Mouse (Mus musculus) gastrocnemius, postnatal 14 days (tissue): ENCODE data around the gene Tnp2. TPM values are rescaled to one million over a fixed set of nuclear protein-coding genes. Genes with fewer than 3 reads are reported as not detected.

Experiments
- DNase-seq: peaks from one replicate; pipeline ENCODE4 v3.0.0; 2021; ENCODE audit warnings: mixed read lengths
- intact Hi-C: fragments of 180-260 bp; cut with DNase I; formaldehyde crosslinking; loops from one replicate; pipeline ENCODE4 v1.15.1; 2025; ENCODE audit warnings: low total_unique reads
- total RNA-seq, 2 experiments: library from RNA; stranded (reverse); gene quantifications; 2 replicates each; pipeline ENCODE4 v1.2.3; 2021

Tnp2 gene
- total RNA-seq, 2 experiments from 2014 or later, result not detected

DNA sequence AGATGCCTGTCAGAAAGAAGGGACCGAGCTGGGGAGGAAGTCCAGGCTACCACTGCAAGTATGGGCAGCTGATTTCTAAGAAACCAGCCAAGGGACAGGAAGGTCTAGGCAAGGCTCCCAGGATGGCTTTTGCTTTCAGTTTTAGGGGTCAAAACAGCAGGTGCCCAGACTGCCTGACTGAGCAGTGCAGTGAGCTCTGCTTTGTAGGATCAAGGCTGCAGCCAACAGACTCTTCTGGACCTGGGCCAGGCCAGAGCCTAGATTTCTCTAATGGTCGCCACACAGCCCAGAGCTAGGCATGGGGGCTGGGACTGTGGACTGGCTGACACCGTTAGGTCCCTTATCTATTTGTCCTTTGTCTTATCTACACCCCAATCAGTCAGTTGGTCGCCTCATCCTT lies 13.7 kb downstream of the Tnp2 start:
- intact Hi-C loops, result no loop called here

DNA sequence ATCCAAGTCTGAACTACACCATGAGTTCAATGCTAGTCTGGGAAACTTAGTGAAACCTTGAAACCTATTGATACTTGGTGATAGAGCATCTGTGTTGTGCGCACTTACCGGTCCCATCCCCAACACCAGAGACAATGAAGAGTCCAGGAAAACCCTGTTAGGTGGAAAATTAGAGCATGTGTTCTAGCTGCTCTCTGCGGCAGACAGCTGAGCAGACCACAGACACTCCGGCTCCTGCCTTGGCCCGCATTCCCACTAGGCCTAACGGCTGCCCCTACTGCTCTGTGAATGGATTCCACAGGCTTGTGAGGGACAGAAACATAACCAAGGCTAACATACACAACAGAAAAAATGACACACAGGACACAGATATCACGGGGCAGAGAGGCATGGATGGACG lies 14.9 kb downstream of the Tnp2 start:
- intact Hi-C loops, result no loop called here
- no peak for DNase-seq

More for the DNA sequence above, 13.7 kb downstream of the Tnp2 start:
- no peak for DNase-seq

DNA sequence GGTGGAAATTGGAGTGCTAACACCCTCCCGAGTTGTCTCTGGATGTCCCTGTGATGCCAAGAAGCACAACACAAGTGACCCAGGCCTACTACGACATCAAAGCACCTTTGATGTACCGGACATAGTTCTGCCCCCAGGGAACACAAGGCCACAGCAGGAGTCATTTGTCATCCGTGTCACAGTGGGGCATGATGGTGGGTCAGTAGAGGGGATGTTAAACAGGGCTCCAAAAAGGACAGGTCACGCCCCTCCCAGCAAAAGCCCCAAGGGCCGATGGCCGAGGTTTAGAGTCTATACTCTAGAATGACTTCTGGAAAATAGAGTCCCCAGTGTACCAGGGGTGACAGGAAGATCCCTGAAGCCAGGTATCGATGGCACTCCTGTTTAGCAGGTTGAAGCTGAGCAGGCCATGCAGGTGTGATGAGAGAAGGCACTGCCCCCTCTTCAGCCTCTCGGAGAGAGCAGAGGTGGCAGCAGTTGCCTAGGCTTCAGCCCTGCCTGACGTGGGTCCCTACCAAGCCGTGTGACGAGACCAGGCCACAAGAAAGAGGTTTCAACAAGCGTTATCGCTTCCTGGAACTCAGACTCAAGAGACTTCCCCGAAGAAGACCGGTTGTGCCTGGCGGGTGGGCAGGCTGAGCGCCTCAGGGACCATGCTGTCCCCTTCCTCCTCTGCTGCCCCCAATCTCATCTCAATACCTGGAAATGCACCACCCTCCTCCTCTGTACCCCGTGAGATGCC lies 16.5 kb downstream of the Tnp2 start:
- intact Hi-C loops, result no loop called here
- DNase-seq, result no peak

DNA sequence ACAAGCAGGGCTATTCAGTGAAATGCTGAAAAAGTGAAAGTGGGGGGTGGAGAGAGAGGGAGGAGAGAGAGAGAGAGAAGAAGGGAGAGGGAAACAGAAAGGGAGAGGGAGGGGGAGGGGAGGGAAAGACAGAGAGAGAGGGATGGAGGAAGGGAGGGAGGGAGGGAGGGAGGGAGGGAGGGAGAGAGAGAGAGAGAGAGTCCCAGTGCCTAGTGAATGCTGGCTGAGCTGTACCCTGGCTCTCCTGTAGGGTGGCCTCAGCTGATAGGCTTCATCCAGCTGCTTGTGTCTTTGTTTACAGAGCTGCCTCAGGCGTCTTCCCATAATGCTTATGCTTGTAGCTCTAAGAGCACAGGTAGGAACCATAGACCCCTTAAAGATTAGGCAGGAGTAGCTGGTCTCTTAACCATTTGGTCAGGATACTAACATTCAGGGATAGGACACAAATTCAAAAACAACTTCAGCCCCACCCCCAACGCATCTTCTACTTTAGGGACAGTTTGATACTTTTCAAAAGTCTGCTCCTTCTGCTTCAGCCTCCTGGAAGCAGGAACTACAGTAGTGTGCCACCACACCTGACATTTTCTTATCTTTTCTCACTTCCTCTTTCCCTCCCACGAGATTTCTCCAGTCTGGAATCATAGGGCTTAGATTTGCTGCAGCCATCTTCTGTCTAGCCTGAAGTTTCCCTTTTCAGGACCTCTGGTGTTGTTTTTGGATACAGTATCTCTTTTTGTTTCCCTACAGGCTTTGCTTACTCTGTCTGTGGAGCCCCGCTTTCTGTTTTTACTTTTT lies 17.7 kb downstream of the Tnp2 start:
- DNase-seq, result no peak
- intact Hi-C loops, result no loop called here

DNA sequence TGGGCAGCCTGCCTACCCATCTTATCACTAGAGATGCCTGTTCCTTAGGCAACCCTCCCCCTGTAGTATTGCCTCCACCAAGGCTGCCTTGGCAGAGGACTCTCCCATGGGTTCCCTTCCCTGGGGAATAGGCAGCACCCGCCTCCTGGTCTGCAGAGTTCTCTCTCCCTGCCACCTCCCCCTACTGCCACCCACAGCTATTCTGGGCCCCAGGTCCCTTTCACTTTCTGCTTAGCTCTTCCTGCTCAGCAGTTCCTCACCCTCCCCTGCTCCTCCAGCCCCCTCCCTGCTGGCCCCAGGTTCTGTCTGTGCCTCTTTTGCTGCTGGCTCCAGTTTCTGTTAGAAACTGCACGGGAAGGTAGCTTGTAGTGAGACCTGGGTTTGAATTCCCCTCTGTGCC lies 18.8 kb downstream of the Tnp2 start:
- no peak for DNase-seq
- intact Hi-C loops, result loop anchor here (5.0 kb wide), 1 partner anchor 107 kb away; no protein-coding TSS in a partner anchor

DNA sequence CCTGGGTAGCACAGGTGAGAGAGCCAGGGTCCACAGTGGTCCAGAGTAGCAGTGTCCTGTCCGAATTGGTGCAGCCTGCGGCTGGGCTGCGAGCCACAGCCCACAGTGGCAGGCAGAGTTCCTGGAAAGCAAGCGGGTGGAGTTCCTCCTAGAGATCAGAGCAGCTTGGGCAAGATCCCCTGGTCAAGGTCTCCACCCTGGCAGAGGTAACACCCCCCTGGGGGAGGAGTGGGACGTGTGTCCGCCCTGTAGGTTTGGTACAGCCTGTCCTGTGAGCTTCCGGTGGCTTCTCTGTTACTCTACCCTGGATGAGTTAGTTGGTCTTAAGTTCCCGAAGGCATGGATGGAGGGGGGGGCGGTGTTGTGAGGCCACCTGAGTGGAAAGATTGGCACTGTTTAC lies 19.6 kb downstream of the Tnp2 start:
- no peak for DNase-seq
- intact Hi-C loops, result loop anchor here (5.0 kb wide), 1 partner anchor 107 kb away; no protein-coding TSS in a partner anchor

DNA sequence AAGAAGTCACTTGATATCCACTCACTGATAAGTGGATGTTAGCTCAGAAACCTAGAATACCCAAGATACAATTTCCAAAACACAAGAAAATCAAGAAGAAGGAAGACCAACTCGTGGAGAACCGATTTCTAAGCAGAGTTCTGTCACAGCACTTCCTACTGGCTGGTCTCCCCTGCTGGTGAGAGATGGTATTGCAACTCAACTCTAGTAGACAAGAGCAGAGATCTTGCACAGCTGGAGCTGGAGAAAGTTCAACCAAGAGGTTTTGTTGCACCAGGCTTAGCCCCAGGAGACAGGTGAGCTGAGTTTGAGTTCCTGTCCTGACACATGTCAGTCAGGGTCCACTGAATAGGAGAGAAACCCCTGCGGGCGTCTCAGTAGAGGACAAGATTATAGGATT lies 21.3 kb downstream of the Tnp2 start:
- intact Hi-C loops, result loop anchor here (5.0 kb wide), 1 partner anchor 105 kb away; no protein-coding TSS in a partner anchor
- DNase-seq, result peak; percentile 66

DNA sequence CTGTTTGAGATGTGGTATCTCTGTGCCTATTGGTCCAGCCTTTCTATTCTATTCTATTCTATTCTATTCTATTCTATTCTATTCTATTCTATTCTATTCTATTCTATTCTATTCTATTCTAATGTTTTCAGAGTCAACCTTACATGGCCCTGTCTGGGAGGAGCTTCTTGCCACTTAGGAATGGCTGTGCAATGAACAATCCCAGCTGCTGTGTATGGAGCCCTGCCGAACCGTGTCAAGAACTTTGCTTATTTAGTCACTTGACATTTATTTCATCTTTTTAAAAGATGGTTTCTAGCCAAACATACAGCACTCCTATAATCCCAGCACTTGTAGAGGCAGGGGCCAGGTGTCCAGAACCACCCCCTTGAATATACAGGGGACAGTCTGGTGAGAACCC lies 24.1 kb downstream of the Tnp2 start:
- no peak for DNase-seq
- intact Hi-C loops, result no loop called here

DNA sequence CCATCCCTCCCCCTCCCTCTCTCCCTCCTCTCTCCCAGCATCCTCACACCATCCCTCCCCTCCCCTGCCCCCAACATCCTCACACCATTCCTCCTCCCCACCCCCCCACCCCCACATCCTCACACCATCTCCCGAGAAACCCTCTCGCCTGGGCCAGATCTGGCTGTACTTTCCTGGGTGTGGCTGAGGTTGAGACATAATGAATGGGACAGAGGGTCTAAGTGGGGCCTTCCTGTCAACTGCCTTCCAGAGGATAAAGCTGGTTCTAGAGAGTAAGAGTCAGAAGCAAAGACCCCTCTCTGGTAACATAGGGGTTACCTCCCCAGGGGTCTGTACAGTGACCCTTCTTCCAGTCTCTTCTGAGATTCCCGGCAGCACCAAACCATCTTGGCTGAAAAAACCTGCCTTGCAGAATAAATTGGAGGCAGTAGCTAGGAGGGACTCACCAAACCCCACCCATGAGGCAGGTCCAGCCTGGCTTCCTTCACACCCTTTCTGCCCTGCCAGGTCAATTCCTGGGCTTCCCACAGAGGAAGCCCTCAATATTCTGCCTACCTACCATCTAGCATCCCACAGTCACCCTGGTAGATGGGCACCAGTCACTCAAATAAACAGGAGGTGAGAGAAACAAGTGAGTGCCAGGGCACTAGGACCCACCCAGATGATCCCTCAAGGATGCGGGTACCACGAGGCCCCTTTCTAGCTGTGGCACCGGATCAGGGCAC lies 24.8 kb downstream of the Tnp2 start:
- intact Hi-C loops, result no loop called here
- no peak for DNase-seq

DNA sequence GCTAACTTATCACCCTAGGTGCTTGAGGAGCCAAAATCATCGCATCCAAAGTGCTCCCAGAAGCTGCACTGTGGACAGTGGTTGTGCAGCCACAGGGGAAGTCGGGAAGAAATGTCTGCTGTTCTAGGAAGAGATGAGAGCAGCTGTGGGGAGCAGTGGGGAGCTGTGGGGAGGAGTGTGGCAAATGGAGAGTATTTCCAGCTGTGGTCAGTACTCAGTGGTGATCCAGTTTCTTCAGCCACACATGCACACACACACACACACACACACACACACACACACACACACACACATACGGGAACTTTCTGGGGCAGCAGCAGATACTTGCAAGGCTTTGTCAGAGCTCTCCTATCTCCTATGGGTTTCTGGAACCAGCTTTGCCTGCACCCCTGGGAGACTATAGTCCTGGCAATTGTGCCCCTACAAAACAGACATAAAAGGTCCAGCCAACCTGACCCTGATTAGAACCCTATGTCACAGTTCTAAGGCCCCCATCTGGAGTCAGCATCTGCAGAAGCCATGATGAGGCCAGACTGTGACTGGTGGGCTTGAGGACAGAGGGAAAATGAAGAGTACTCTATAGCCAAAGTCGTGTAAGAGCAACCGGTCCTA lies 25.8 kb downstream of the Tnp2 start:
- no peak for DNase-seq
- intact Hi-C loops, result no loop called here

DNA sequence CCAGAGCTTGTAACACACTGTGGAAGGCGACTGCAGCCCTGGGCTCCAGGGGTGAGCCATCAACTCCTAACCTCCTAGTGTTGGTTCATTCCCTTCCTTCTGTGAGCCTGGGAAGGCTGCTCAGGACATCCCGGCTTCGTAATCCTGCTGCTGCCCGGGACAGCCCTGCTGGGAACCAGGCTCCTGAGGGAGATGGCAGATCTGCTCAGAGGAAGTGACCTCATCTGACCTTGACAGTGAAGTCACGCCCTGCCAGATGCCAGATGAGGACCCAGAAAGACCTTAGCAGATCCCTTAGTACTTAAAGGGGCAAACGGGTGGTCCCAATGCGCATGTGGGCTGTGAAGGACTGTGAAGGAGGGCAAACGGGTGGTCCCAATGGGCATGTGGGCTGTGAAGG lies 27.3 kb downstream of the Tnp2 start:
- intact Hi-C loops, result no loop called here
- DNase-seq, result peak; percentile 40

DNA sequence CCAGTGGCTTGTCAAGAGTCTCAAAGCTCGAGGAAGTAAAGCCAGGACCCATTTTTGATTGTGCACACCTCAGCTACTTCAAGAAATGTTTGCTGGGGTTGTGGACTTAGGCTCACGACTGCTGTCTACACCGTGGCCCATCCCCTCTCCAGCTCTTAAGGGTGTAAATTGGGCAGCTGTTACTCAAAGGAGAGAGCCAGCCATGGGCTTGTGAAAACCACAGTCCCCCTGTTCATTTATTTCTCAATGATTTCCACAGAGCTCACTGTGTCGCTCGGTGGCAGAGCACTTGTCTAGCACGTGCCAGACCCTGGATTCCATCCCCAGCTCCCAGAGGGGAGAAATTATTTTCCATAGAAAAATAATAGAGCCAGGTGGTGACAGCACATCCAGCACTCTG lies 32.3 kb downstream of the Tnp2 start:
- no peak for DNase-seq
- intact Hi-C loops, result no loop called here

DNA sequence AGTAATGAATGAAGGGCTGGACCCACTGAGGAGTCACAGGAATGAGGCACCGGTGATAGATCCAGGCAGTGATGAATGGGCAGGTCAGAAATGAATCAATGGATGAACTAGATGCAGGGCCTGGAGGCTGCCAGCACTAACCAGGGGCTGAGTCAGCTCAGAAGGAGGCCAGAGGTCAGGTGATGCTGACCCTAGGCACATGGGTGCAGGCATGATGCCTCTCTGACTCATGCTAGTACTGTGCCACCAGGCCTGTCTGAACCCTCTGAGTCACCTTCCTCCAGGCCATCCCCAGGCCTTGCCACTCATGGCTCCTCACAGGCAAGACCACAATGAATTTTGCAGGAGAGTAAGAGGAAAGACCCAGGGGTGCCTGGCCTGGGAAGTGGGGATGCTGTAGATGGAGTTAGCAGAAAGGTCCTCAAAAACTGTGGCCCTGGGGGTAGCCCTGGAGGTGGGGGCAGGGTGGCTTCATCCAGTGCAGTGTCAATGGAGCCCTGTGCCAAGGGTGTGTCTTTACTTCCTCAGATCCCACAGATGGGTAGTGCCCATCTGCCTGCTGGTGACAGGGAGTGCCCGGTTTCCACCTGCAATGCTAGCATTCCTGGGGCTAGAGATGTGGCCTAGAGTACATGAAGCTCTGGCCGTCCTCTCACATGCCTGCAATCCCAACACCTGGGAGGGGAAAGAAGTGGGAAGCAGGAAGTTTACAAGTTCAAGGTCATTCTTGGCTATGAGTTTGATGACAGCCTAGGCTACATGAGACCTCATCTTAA lies 33.8 kb downstream of the Tnp2 start:
- no peak for DNase-seq
- intact Hi-C loops, result no loop called here

DNA sequence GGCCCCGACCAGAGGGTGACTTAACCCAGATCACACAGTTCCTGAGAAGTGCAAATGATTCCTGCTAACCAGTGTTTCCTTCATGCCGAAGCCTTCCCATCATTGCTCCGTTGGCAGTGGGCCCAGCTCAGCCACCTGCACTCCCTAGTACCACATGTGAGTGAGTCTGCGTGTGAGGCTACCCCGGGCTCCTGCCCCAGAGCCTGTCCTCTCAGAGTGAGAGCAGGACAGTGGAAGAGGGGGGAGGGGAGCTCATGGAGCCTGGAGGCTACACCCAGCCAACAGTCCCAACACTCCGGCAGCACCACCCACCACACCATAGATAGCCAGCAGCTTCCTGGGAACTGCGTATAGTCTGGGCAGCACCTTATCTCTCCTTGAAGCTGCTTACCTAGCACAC lies 38.6 kb downstream of the Tnp2 start:
- DNase-seq, result no peak
- intact Hi-C loops, result no loop called here

DNA sequence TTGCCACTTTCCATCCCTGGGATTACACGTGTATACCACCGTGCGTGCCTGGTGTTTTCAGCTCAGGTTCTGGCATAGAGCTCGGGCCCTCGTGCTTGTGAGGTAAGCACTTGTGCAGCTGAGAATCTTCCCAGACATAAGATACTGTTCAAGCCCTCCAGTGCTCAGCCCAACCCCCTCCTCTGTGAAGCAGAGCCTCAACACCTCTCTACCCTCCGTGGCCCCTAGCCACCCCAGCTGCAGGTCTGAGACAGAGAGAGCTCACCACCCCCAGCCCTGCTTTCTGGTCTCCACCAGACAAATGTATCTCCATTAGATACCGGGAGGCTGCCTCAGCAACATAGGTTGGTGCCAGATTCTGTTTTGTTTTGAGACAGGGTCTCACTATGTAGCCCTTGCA lies 39.2 kb downstream of the Tnp2 start:
- intact Hi-C loops, result no loop called here

DNA sequence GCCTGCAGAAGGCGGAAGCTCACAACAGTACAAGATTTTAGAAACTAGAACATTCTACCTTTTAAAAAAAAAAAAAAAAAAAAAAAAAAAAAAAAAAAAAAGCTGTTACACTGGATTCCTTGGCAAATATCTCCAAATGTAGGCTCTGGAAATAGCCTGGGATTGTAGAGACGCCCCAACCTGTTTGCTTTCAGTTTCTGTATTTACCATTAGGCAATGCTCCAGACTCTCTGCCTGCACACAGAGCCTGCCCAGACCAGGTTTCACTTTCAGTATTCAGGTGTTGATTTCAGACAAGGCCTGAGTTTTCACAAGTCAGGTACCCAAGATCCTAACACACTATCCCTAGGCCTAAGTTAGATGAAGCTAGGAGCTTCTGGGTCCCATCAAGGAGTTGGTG lies 47.4 kb downstream of the Tnp2 start:
- no peak for DNase-seq
- intact Hi-C loops, result no loop called here

More for the DNA sequence above, 39.2 kb downstream of the Tnp2 start:
- DNase-seq, result no peak

DNA sequence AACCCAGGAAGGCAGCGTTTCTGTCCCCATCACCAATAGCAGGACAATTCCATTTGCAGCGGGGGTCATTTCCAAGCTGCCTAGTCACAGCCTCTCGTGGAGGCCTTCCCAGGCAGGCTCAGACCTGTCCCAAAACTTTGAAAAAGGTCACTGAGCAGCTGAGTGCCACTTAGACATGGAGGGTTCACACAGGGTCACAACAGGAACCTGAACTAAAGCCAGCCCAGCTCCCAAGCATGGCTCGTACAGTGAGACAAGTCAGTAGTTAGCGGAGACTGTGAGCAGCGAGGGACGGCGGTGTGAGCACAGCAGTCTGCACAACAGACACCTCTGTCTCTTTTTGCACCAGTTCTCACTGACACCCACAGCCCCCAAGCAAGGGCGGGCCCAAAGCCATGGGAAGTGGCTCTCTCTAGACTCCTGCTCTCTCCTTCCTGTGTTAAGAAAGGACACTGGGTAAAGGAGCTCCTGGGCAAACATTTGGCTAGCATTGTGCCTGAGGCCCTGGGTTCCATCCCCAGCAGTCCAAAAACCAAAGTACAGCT lies 48.5 kb downstream of the Tnp2 start:
- DNase-seq, result peak; percentile 38
- intact Hi-C loops, result no loop called here

DNA sequence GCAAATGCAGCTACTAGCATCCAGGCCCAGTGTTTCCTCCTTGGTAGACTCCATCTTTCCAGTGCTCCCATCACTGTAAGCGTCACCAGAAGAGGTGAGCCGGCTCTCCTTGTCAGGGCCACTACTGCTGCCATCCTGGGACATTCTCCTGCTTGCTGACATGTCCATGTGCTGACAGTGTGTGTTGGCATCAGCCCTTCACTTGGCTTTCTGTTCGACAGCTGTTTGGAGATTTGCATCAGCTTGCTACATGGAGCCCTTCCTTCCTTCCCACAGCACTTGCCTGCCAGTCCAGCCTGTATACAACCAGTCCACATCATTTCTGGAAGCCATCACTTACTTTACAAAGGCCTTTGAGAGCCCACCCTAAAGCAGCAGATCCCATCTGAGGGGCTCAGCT lies 49.6 kb downstream of the Tnp2 start:
- DNase-seq, result peak; percentile 52
- intact Hi-C loops, result no loop called here
